Mouse (Mus musculus): Measurements from ENCODE around the gene Nup107.

GRCm38 (mm10) chr10:117729139-117729814, 63.2 kb downstream of the Nup107 start:
- TF ChIP-seq CTCF (IDR thresholded peaks at IDR 0.05 in 2 of 3, conservative IDR thresholded peaks at IDR 0.05 in 1 of 3; ENCODE audit: control insufficient read depth in 1 of 3, insufficient read depth in 1 of 3, low read depth in 2 of 3, low read length in 3 of 3, poor library complexity in 1 of 3, severe bottlenecking in 1 of 3) (no peak), USF2 (IDR thresholded peaks at IDR 0.05; ENCODE audit: borderline replicate concordance in 1 of 2, insufficient read depth in 1 of 2, low read depth in 1 of 2, low read length in 2 of 2) (no peak), POLR2A (IDR thresholded peaks at IDR 0.05; ENCODE audit: control insufficient read depth in 1 of 2, insufficient read depth in 1 of 2, low read depth in 1 of 2, low read length in 2 of 2, poor library complexity in 1 of 2) (no peak)
